ENCODE assay signal across 22 mouse cellular contexts in genomic region chr5:108655891-108656650, GRCm38 (mm10). TPM values are rescaled to one million over a fixed set of nuclear protein-coding genes. Genes with fewer than 3 reads are reported as not detected.
DNase-seq lines count a peak whose midpoint lies in the region; ATAC-seq and TF ChIP-seq lines count a peak whose summit lies in the region.
"Had no signal": no experiment of that assay in that cellular context is flagged by ENCODE, and none has a peak within 500 bp of the region (broad histone marks: within the 10 kb centered on the region; RNA-seq: fewer than 3 reads in every experiment).

No protein-coding gene starts in this region.

- no peak for TF ChIP-seq EP300 in liver, postnatal 0 days (IDR thresholded peaks at IDR 0.05; ENCODE audit: low read depth)

- no peak overlapping the region for H3K9ac ChIP-seq in heart, embryonic 11.5 days (ENCODE audit: low read depth, low read length)
- H3K9ac ChIP-seq in liver, postnatal 0 days (replicated peaks): no peak overlapping the region
- no peak overlapping the region for H3K9ac ChIP-seq in liver, embryonic 11.5 days (ENCODE audit: low read depth, low read length)
- H3K9ac ChIP-seq: embryonic facial prominence, embryonic 12.5 days; embryonic facial prominence, embryonic 15.5 days; forebrain, embryonic 12.5 days; hindbrain, embryonic 12.5 days; hindbrain, embryonic 15.5 days had no signal

- no peak for TF ChIP-seq CTCF in liver, postnatal 0 days (IDR thresholded peaks at IDR 0.05; ENCODE audit: low read depth)

- no peak for ATAC-seq in heart, embryonic 11.5 days (replicated peaks; ENCODE audit: insufficient number of reproducible peaks, low FRiP score, low TSS enrichment)
- ATAC-seq in liver, postnatal 0 days: no peak
- ATAC-seq in liver, embryonic 11.5 days (replicated peaks; ENCODE audit: low FRiP score): no peak
- ATAC-seq: activated CD4-positive, CD25-positive, alpha-beta regulatory T cell, adult 4 months; forebrain, embryonic 16.5 days had no signal

- H3K36me3 ChIP-seq in heart, embryonic 10.5 days: peaks cover 62% of the 10 kb centered on the region
- H3K36me3 ChIP-seq in heart, embryonic 11.5 days (ENCODE audit: control insufficient read depth, insufficient read depth, low read length): peaks cover 8% of the 10 kb centered on the region
- peaks cover 46% of the 10 kb centered on the region for H3K36me3 ChIP-seq in liver, postnatal 0 days (replicated peaks; ENCODE audit: insufficient read depth, low read length)
- peaks cover 25% of the 10 kb centered on the region for H3K36me3 ChIP-seq in liver, embryonic 11.5 days (ENCODE audit: control insufficient read depth, insufficient read depth, low read length)

- no peaks in the 10 kb centered on the region for H3K9me3 ChIP-seq in heart, embryonic 10.5 days
- no peaks in the 10 kb centered on the region for H3K9me3 ChIP-seq in heart, embryonic 11.5 days (replicated peaks; ENCODE audit: control insufficient read depth, low read length)
- no peaks in the 10 kb centered on the region for H3K9me3 ChIP-seq in liver, postnatal 0 days (ENCODE audit: low read length)
- H3K9me3 ChIP-seq in liver, embryonic 11.5 days (ENCODE audit: control insufficient read depth, low read length): no peaks in the 10 kb centered on the region
- H3K9me3 ChIP-seq: embryonic facial prominence, embryonic 12.5 days; embryonic facial prominence, embryonic 15.5 days; forebrain, embryonic 12.5 days; hindbrain, embryonic 12.5 days; hindbrain, embryonic 15.5 days had no signal

- H3K4me1 ChIP-seq in heart, embryonic 10.5 days: peaks cover 8% of the 10 kb centered on the region
- peaks cover 6% of the 10 kb centered on the region for H3K4me1 ChIP-seq in heart, embryonic 11.5 days (ENCODE audit: control insufficient read depth, insufficient read depth, low read length)
- peaks cover 17% of the 10 kb centered on the region for H3K4me1 ChIP-seq in liver, postnatal 0 days (ENCODE audit: insufficient read depth)
- H3K4me1 ChIP-seq in liver, embryonic 11.5 days (replicated peaks; ENCODE audit: control insufficient read depth, insufficient read depth, low read length): peaks cover 9% of the 10 kb centered on the region

- H3K4me3 ChIP-seq in heart, embryonic 10.5 days: no peak overlapping the region
- no peak overlapping the region for H3K4me3 ChIP-seq in heart, embryonic 11.5 days (ENCODE audit: low read depth, low read length)
- no peak overlapping the region for H3K4me3 ChIP-seq in liver, postnatal 0 days (ENCODE audit: low read depth, low read length)
- H3K4me3 ChIP-seq in liver, embryonic 11.5 days (ENCODE audit: low read depth, low read length): no peak overlapping the region
- H3K4me3 ChIP-seq: embryonic facial prominence, embryonic 12.5 days; embryonic facial prominence, embryonic 15.5 days; forebrain, embryonic 12.5 days; hindbrain, embryonic 12.5 days; hindbrain, embryonic 15.5 days had no signal

- no peaks in the 10 kb centered on the region for H3K27me3 ChIP-seq in heart, embryonic 10.5 days (ENCODE audit: insufficient read depth, poor library complexity, severe bottlenecking)
- no peaks in the 10 kb centered on the region for H3K27me3 ChIP-seq in heart, embryonic 11.5 days (ENCODE audit: control insufficient read depth, insufficient read depth, low read length)
- no peaks in the 10 kb centered on the region for H3K27me3 ChIP-seq in liver, postnatal 0 days (ENCODE audit: insufficient read depth, low read length)
- H3K27me3 ChIP-seq in liver, embryonic 11.5 days (replicated peaks; ENCODE audit: control insufficient read depth, insufficient read depth, low read length): no peaks in the 10 kb centered on the region
- H3K27me3 ChIP-seq: embryonic facial prominence, embryonic 12.5 days; embryonic facial prominence, embryonic 15.5 days; forebrain, embryonic 12.5 days; hindbrain, embryonic 12.5 days; hindbrain, embryonic 15.5 days had no signal

- 89% methylated on average over 15 of the region's 15 CpGs for WGBS in heart, embryonic 10.5 days
- WGBS in heart, embryonic 11.5 days (ENCODE audit: insufficient replicate concordance): 88% methylated on average over 15 of the region's 15 CpGs
- 86% methylated on average over 15 of the region's 15 CpGs for WGBS in liver, postnatal 0 days (ENCODE audit: insufficient replicate concordance)
- WGBS in liver, embryonic 11.5 days: 91% methylated on average over 15 of the region's 15 CpGs

- no peak overlapping the region for H3K27ac ChIP-seq in heart, embryonic 10.5 days
- no peak overlapping the region for H3K27ac ChIP-seq in heart, embryonic 11.5 days (ENCODE audit: low read depth, low read length)
- no peak overlapping the region for H3K27ac ChIP-seq in liver, postnatal 0 days (ENCODE audit: low read depth)
- H3K27ac ChIP-seq in liver, embryonic 11.5 days (ENCODE audit: low read depth, low read length): no peak overlapping the region
- H3K27ac ChIP-seq: embryonic facial prominence, embryonic 12.5 days; embryonic facial prominence, embryonic 15.5 days; forebrain, embryonic 12.5 days; hindbrain, embryonic 12.5 days; hindbrain, embryonic 15.5 days had no signal

- H3K4me2 ChIP-seq in heart, embryonic 11.5 days: no peak overlapping the region
- no peak overlapping the region for H3K4me2 ChIP-seq in liver, postnatal 0 days (ENCODE audit: low read depth, low read length)
- no peak overlapping the region for H3K4me2 ChIP-seq in liver, embryonic 11.5 days
- H3K4me2 ChIP-seq: embryonic facial prominence, embryonic 12.5 days; embryonic facial prominence, embryonic 15.5 days; forebrain, embryonic 12.5 days; hindbrain, embryonic 12.5 days; hindbrain, embryonic 15.5 days had no signal

- DNase-seq in cerebellum, adult 9-11 months: peak; percentile 22
- no peak for DNase-seq in cerebellum, postnatal 14 days
- DNase-seq in heart, embryonic 10.5 days (ENCODE audit: low spot score): peak; percentile 66
- DNase-seq in liver, postnatal 0 days: peak; percentile 10
- DNase-seq in liver, embryonic 11.5 days (ENCODE audit: low spot score): no peak
- DNase-seq in right cerebral cortex, postnatal 25 days: peak; percentile 3
- no peak for DNase-seq in right cerebral cortex, adult 18-20 months
- DNase-seq: adrenal gland, adult 8-10 months; adrenal gland, postnatal 25 days; cerebellum, adult 11-12 months; cerebellum, adult 8-10 months; cerebellum, postnatal 25 days; gastrocnemius, postnatal 10 days; gastrocnemius, postnatal 36 days had no signal

RNA-seq across cellular contexts. Expression of gene Idua, which starts 4.1 kb away (rescaled TPM):
- 15.1 and 16.3 TPM in 2 replicates for polyA plus RNA-seq in heart, embryonic 10.5 days (2016; fragmentation: Nextera tagmentation; extraction: Ambion mirVana)
- 14.4 and 15.2 TPM in 2 replicates for polyA plus RNA-seq in heart, embryonic 11.5 days (2014; fragmentation: Nextera tagmentation; extraction: Ambion mirVana)
- polyA plus RNA-seq in liver, postnatal 0 days (2015; fragmentation: Nextera tagmentation; extraction: Ambion mirVana): 3.9 and 4.2 TPM in 2 replicates
- 9.8 and 10.1 TPM in 2 replicates for polyA plus RNA-seq in liver, embryonic 11.5 days (2014; fragmentation: Nextera tagmentation; extraction: Ambion mirVana)

RNA-seq across cellular contexts. Expression of gene Dgkq, which starts 13.4 kb away (rescaled TPM):
- polyA plus RNA-seq in heart, embryonic 10.5 days (2016; fragmentation: Nextera tagmentation; extraction: Ambion mirVana): 7.9 and 8.5 TPM in 2 replicates
- 5.6 and 6.3 TPM in 2 replicates for polyA plus RNA-seq in heart, embryonic 11.5 days (2014; fragmentation: Nextera tagmentation; extraction: Ambion mirVana)
- 2.5 TPM in 2 replicates for polyA plus RNA-seq in liver, postnatal 0 days (2015; fragmentation: Nextera tagmentation; extraction: Ambion mirVana)
- polyA plus RNA-seq in liver, embryonic 11.5 days (2014; fragmentation: Nextera tagmentation; extraction: Ambion mirVana): 5.8 and 8.8 TPM in 2 replicates

RNA-seq across cellular contexts. Expression of gene Slc26a1, which starts 19.3 kb away (rescaled TPM):
- 0.58 and 0.85 TPM in 2 replicates for polyA plus RNA-seq in heart, embryonic 10.5 days (2016; fragmentation: Nextera tagmentation; extraction: Ambion mirVana)
- polyA plus RNA-seq in heart, embryonic 11.5 days (2014; fragmentation: Nextera tagmentation; extraction: Ambion mirVana): 0.70 and 1.2 TPM in 2 replicates
- 25.8 and 33.4 TPM in 2 replicates for polyA plus RNA-seq in liver, postnatal 0 days (2015; fragmentation: Nextera tagmentation; extraction: Ambion mirVana)
- 11.6 and 14.4 TPM in 2 replicates for polyA plus RNA-seq in liver, embryonic 11.5 days (2014; fragmentation: Nextera tagmentation; extraction: Ambion mirVana)

RNA-seq across cellular contexts. Expression of gene Tmem175, which starts 26.5 kb away (rescaled TPM):
- 20.3 and 23.2 TPM in 2 replicates for polyA plus RNA-seq in heart, embryonic 10.5 days (2016; fragmentation: Nextera tagmentation; extraction: Ambion mirVana)
- 20.0 and 22.2 TPM in 2 replicates for polyA plus RNA-seq in heart, embryonic 11.5 days (2014; fragmentation: Nextera tagmentation; extraction: Ambion mirVana)
- 7.0 and 7.3 TPM in 2 replicates for polyA plus RNA-seq in liver, postnatal 0 days (2015; fragmentation: Nextera tagmentation; extraction: Ambion mirVana)
- 24.7 and 30.4 TPM in 2 replicates for polyA plus RNA-seq in liver, embryonic 11.5 days (2014; fragmentation: Nextera tagmentation; extraction: Ambion mirVana)

RNA-seq across cellular contexts. Expression of gene Gak, which starts 26.5 kb away (rescaled TPM):
- polyA plus RNA-seq in heart, embryonic 10.5 days (2016; fragmentation: Nextera tagmentation; extraction: Ambion mirVana): 47.0 and 49.4 TPM in 2 replicates
- 29.4 and 32.1 TPM in 2 replicates for polyA plus RNA-seq in heart, embryonic 11.5 days (2014; fragmentation: Nextera tagmentation; extraction: Ambion mirVana)
- 15.6 and 17.5 TPM in 2 replicates for polyA plus RNA-seq in liver, postnatal 0 days (2015; fragmentation: Nextera tagmentation; extraction: Ambion mirVana)
- polyA plus RNA-seq in liver, embryonic 11.5 days (2014; fragmentation: Nextera tagmentation; extraction: Ambion mirVana): 55.0 and 55.6 TPM in 2 replicates

Comparison
In these comparisons a context has a peak if more than half of its experiments do, and no peak if none do; other contexts are left out.
1. DNase-seq: peak in cerebellum, adult 9-11 months (single experiment), heart, embryonic 10.5 days (single experiment), liver, postnatal 0 days (single experiment) and right cerebral cortex, postnatal 25 days (single experiment); none in cerebellum, postnatal 14 days (0 of 2), liver, embryonic 11.5 days (single experiment) and right cerebral cortex, adult 18-20 months (single experiment).